Mouse (Mus musculus) liver, embryonic 14.5 days (tissue): ENCODE results near the gene Tnfrsf17.

Experiments
- CTCF ChIP-seq: IDR thresholded peaks from 2 replicates; pipeline ENCODE4 v1.5.1; 2016; ENCODE audit warnings: antibody characterized with exemption, low read depth, control low read depth
- EP300 ChIP-seq: IDR thresholded peaks from 2 replicates; pipeline ENCODE4 v1.6.1; 2016; ENCODE audit warnings: antibody characterized with exemption, low read depth

GRCm38 (mm10) chr16:11315786-11316320, 2.2 kb downstream of the Tnfrsf17 start:
- no peak for TF ChIP-seq CTCF
- no peak for TF ChIP-seq EP300
